Mouse (Mus musculus) lung, postnatal 0 days (tissue): ENCODE data around the gene Gstt2.

Source experiments
- CTCF ChIP-seq: IDR thresholded peaks from 2 replicates; pipeline ENCODE4 v1.5.1; 2016; ENCODE audit warnings: antibody characterized with exemption, mild to moderate bottlenecking
- EP300 ChIP-seq: IDR thresholded peaks from 2 replicates; pipeline ENCODE4 v1.6.1; 2016; ENCODE audit warnings: antibody characterized with exemption, mild to moderate bottlenecking, control low read depth

- TF ChIP-seq EP300 (no peak), CTCF (peak; percentile 46)
Observed at GRCm38 (mm10) chr10:75818641-75819040, 18.6 kb downstream of the Gstt2 start.
